Comparison of ENCODE assay signal across 16 mouse cellular contexts in genomic region chr19:25187681-25188080, GRCm38 (mm10). TPM values are rescaled to one million over a fixed set of nuclear protein-coding genes. Genes with fewer than 3 reads are reported as not detected.
DNase-seq lines count a peak whose midpoint lies in the region; ATAC-seq and TF ChIP-seq lines count a peak whose summit lies in the region.
"Had no signal": no experiment of that assay in that cellular context is flagged by ENCODE, and none has a peak within 500 bp of the region (broad histone marks: within the 10 kb centered on the region; RNA-seq: fewer than 3 reads in every experiment).

No protein-coding gene starts in this region.

- H3K27ac ChIP-seq in heart, embryonic 12.5 days (ENCODE audit: poor library complexity, severe bottlenecking), result no peak overlapping the region
- H3K27ac ChIP-seq in kidney, embryonic 15.5 days, result no peak overlapping the region
- H3K27ac ChIP-seq in stomach, postnatal 0 days (replicated peaks), result peak overlapping the region; percentile 45; the same call in 1 of the 2 replicates
- no peak overlapping the region for H3K27ac ChIP-seq in intestine, embryonic 16.5 days (ENCODE audit: low read length)
- H3K27ac ChIP-seq: neural tube, embryonic 15.5 days had no signal

- TF ChIP-seq CTCF in stomach, postnatal 0 days (IDR thresholded peaks at IDR 0.05; ENCODE audit: low read depth), result no peak

- no peak overlapping the region for H3K4me3 ChIP-seq in heart, embryonic 12.5 days
- H3K4me3 ChIP-seq in kidney, embryonic 15.5 days (replicated peaks), result no peak overlapping the region
- no peak overlapping the region for H3K4me3 ChIP-seq in stomach, postnatal 0 days (ENCODE audit: low read depth, low read length)
- H3K4me3 ChIP-seq in intestine, embryonic 16.5 days (ENCODE audit: low read length), result no peak overlapping the region
- H3K4me3 ChIP-seq: neural tube, embryonic 15.5 days had no signal

- peak; percentile 22; the same call in 1 of the 2 replicates for ATAC-seq in heart, embryonic 12.5 days (ENCODE audit: insufficient number of reproducible peaks, low FRiP score)
- peak; percentile 67 for ATAC-seq in kidney, embryonic 15.5 days (replicated peaks; ENCODE audit: low FRiP score)
- ATAC-seq in stomach, postnatal 0 days (ENCODE audit: low FRiP score, low TSS enrichment), result 0 out of 2 replicates have a peak, but pooled peaks have one; percentile 35
- ATAC-seq in intestine, embryonic 16.5 days, result no peak
- ATAC-seq: Patski had no signal

- peak overlapping the region; percentile 4; the same call in 1 of the 2 replicates for H3K4me2 ChIP-seq in heart, embryonic 12.5 days
- H3K4me2 ChIP-seq in kidney, embryonic 15.5 days, result peak overlapping the region; percentile 32
- H3K4me2 ChIP-seq in stomach, postnatal 0 days (replicated peaks; ENCODE audit: low read depth), result no peak overlapping the region
- H3K4me2 ChIP-seq in intestine, embryonic 16.5 days (ENCODE audit: low read depth, low read length), result no peak overlapping the region
- H3K4me2 ChIP-seq: neural tube, embryonic 15.5 days had no signal

- TF ChIP-seq EP300 in stomach, postnatal 0 days (optimal IDR thresholded peaks at IDR 0.05), result no peak

- no peak overlapping the region for H3K9ac ChIP-seq in heart, embryonic 12.5 days
- H3K9ac ChIP-seq in kidney, embryonic 15.5 days, result no peak overlapping the region
- no peak overlapping the region for H3K9ac ChIP-seq in stomach, postnatal 0 days (ENCODE audit: low read length)
- no peak overlapping the region for H3K9ac ChIP-seq in intestine, embryonic 16.5 days (ENCODE audit: low read depth, low read length)
- H3K9ac ChIP-seq: neural tube, embryonic 15.5 days had no signal

- peaks cover 27% of the 10 kb centered on the region for H3K4me1 ChIP-seq in heart, embryonic 12.5 days (replicated peaks)
- peaks cover 41% of the 10 kb centered on the region for H3K4me1 ChIP-seq in kidney, embryonic 15.5 days
- H3K4me1 ChIP-seq in stomach, postnatal 0 days (replicated peaks; ENCODE audit: control insufficient read depth, insufficient read depth), result 0 out of 2 replicates have a peak, but pooled peaks cover 2% of the 10 kb centered on the region
- H3K4me1 ChIP-seq in intestine, embryonic 16.5 days (ENCODE audit: control insufficient read depth, insufficient read depth, low read length), result no peaks in the 10 kb centered on the region
- H3K4me1 ChIP-seq: neural tube, embryonic 15.5 days had no signal

- H3K36me3 ChIP-seq in heart, embryonic 12.5 days, result no peaks in the 10 kb centered on the region
- no peaks in the 10 kb centered on the region for H3K36me3 ChIP-seq in kidney, embryonic 15.5 days
- H3K36me3 ChIP-seq in stomach, postnatal 0 days (ENCODE audit: control insufficient read depth, insufficient read depth, low read length), result no peaks in the 10 kb centered on the region
- H3K36me3 ChIP-seq in intestine, embryonic 16.5 days (ENCODE audit: control insufficient read depth, insufficient read depth, low read length), result no peaks in the 10 kb centered on the region
- H3K36me3 ChIP-seq: neural tube, embryonic 15.5 days had no signal

- DNase-seq in heart, postnatal 4 days, result no peak
- peak; percentile 17 for DNase-seq in right cerebral cortex, adult 18-20 months
- DNase-seq in right cerebral cortex, postnatal 4 days, result no peak
- no peak for DNase-seq in stomach, postnatal 0 days (ENCODE audit: low spot score)
- no peak for DNase-seq in embryo, embryonic 11 days
- DNase-seq: adrenal gland, postnatal 36 days; cerebellum, adult 18-20 months; heart, postnatal 10 days; midbrain, embryonic 14.5 days; right cerebral cortex, postnatal 25 days; thymus, adult 18-20 months had no signal

- no peaks in the 10 kb centered on the region for H3K27me3 ChIP-seq in heart, embryonic 12.5 days (replicated peaks)
- no peaks in the 10 kb centered on the region for H3K27me3 ChIP-seq in kidney, embryonic 15.5 days
- no peaks in the 10 kb centered on the region for H3K27me3 ChIP-seq in stomach, postnatal 0 days (ENCODE audit: control insufficient read depth, insufficient read depth, low read length)
- H3K27me3 ChIP-seq in intestine, embryonic 16.5 days (replicated peaks; ENCODE audit: control insufficient read depth, insufficient read depth, low read length), result no peaks in the 10 kb centered on the region
- H3K27me3 ChIP-seq: neural tube, embryonic 15.5 days; Patski had no signal

- H3K9me3 ChIP-seq in heart, embryonic 12.5 days (replicated peaks), result no peaks in the 10 kb centered on the region
- no peaks in the 10 kb centered on the region for H3K9me3 ChIP-seq in kidney, embryonic 15.5 days (replicated peaks)
- H3K9me3 ChIP-seq in stomach, postnatal 0 days (ENCODE audit: control insufficient read depth, low read length), result no peaks in the 10 kb centered on the region
- no peaks in the 10 kb centered on the region for H3K9me3 ChIP-seq in intestine, embryonic 16.5 days (ENCODE audit: control insufficient read depth, low read length)
- H3K9me3 ChIP-seq: neural tube, embryonic 15.5 days had no signal

- WGBS in heart, embryonic 12.5 days, result 69% methylated on average over 18 of the region's 18 CpGs
- WGBS in kidney, embryonic 15.5 days, result 59% methylated on average over 18 of the region's 18 CpGs
- 51% methylated on average over 18 of the region's 18 CpGs for WGBS in stomach, postnatal 0 days
- 66% methylated on average over 18 of the region's 18 CpGs for WGBS in intestine, embryonic 16.5 days

RNA-seq across cellular contexts. Expression of gene Kank1, which starts 49.1 kb away (rescaled TPM):
- 81.5 and 82.8 TPM in 2 replicates for polyA plus RNA-seq in heart, embryonic 12.5 days (2016; fragmentation: Nextera tagmentation; extraction: Ambion mirVana)
- 10 to 100 TPM; 50.3 to 50.6 TPM for total RNA-seq in heart, postnatal 4 days (2021)
- 26.2 and 26.5 TPM in 2 replicates for polyA plus RNA-seq in kidney, embryonic 15.5 days (2015; fragmentation: Nextera tagmentation; extraction: Ambion mirVana)
- polyA plus RNA-seq in stomach, postnatal 0 days (2015; fragmentation: Nextera tagmentation; extraction: Ambion mirVana), result 24.5 and 27.4 TPM in 2 replicates
- polyA plus RNA-seq in intestine, embryonic 16.5 days (2015; fragmentation: Nextera tagmentation; extraction: Ambion mirVana), result 15.5 and 16.1 TPM in 2 replicates

Comparison
In these comparisons a context has a peak if more than half of its experiments do, and no peak if none do; other contexts are left out.
1. H3K4me2 ChIP-seq: peak in heart, embryonic 12.5 days (single experiment) and kidney, embryonic 15.5 days (single experiment); none in stomach, postnatal 0 days (single experiment) and intestine, embryonic 16.5 days (single experiment).